Mouse (Mus musculus): Measurements from ENCODE around the gene Gpx7. TPM values are rescaled to one million over a fixed set of nuclear protein-coding genes. Genes with fewer than 3 reads are reported as not detected.
"Not testable (repeated sequence)": the region's sequence is repeated elsewhere in the genome, so short reads cannot be mapped to it uniquely, and the experiment has no call there.

Gpx7 gene
- polyA plus RNA-seq, 1 experiment from 2014 or later: 39.3 TPM

- Histone ChIP-seq H3K4me1 (replicated peaks; ENCODE audit: control insufficient read depth, insufficient read depth, low read length) (peaks cover 32% of the 10 kb centered on the region), H3K27ac (ENCODE audit: low read depth, low read length) (peak overlapping the region; percentile 92), H3K36me3 (ENCODE audit: control insufficient read depth, insufficient read depth, low read length) (no peaks in the 10 kb centered on the region), H3K9me3 (ENCODE audit: control insufficient read depth, low read length) (no peaks in the 10 kb centered on the region), H3K27me3 (ENCODE audit: control insufficient read depth, insufficient read depth, low read length) (no peaks in the 10 kb centered on the region), H3K4me2 (ENCODE audit: low read depth, low read length, severe bottlenecking) (peak overlapping the region; percentile 15; the same call in 1 of the 2 replicates), H3K9ac (ENCODE audit: low read length) (peak overlapping the region; percentile 36; the same call in 1 of the 2 replicates), H3K4me3 (ENCODE audit: low read depth, low read length) (no peak overlapping the region)
- WGBS: 10% methylated on average over 7 of the region's 7 CpGs
- ATAC-seq (replicated peaks; ENCODE audit: low FRiP score) (0 out of 2 replicates have a peak, but pooled peaks have one; percentile 18), DNase-seq (ENCODE audit: low spot score) (peak; percentile 65)
Observed at GRCm38 (mm10) chr4:108363355-108364110, 43.2 kb downstream of the Gpx7 start.

GRCm38 (mm10) chr4:108362321-108363261, 44.2 kb downstream of the Gpx7 start:
- ATAC-seq (replicated peaks; ENCODE audit: low FRiP score) (peak; percentile 74), DNase-seq (ENCODE audit: low spot score) (peak; percentile 84)
- peak overlapping the region; percentile 15; the same call in 1 of the 2 replicates for H3K4me2 ChIP-seq (ENCODE audit: low read depth, low read length, severe bottlenecking)
- H3K9ac ChIP-seq (ENCODE audit: low read length): peak overlapping the region; percentile 35
- no peak overlapping the region for H3K4me3 ChIP-seq (ENCODE audit: low read depth, low read length)
- no peaks in the 10 kb centered on the region for H3K9me3 ChIP-seq (ENCODE audit: control insufficient read depth, low read length)
- H3K27me3 ChIP-seq (ENCODE audit: control insufficient read depth, insufficient read depth, low read length): no peaks in the 10 kb centered on the region
- no peaks in the 10 kb centered on the region for H3K36me3 ChIP-seq (ENCODE audit: control insufficient read depth, insufficient read depth, low read length)
- 2% methylated on average over 18 of the region's 18 CpGs for WGBS
- H3K27ac ChIP-seq (ENCODE audit: low read depth, low read length): peak overlapping the region; percentile 92
- peaks cover 37% of the 10 kb centered on the region for H3K4me1 ChIP-seq (replicated peaks; ENCODE audit: control insufficient read depth, insufficient read depth, low read length)

- 6% methylated on average over 28 of the region's 28 CpGs for WGBS
- peaks cover 37% of the 10 kb centered on the region for H3K4me1 ChIP-seq (replicated peaks; ENCODE audit: control insufficient read depth, insufficient read depth, low read length)
- peak overlapping the region; percentile 8; the same call in 1 of the 2 replicates for H3K4me2 ChIP-seq (ENCODE audit: low read depth, low read length, severe bottlenecking)
- no peaks in the 10 kb centered on the region for H3K27me3 ChIP-seq (ENCODE audit: control insufficient read depth, insufficient read depth, low read length)
- peak overlapping the region; percentile 88 for H3K27ac ChIP-seq (ENCODE audit: low read depth, low read length)
- no peaks in the 10 kb centered on the region for H3K9me3 ChIP-seq (ENCODE audit: control insufficient read depth, low read length)
- ATAC-seq (replicated peaks; ENCODE audit: low FRiP score) (peak; percentile 73), DNase-seq (ENCODE audit: low spot score) (peak; percentile 94)
- peak overlapping the region; percentile 40; the same call in 1 of the 2 replicates for H3K9ac ChIP-seq (ENCODE audit: low read length)
- H3K36me3 ChIP-seq (ENCODE audit: control insufficient read depth, insufficient read depth, low read length): no peaks in the 10 kb centered on the region
- H3K4me3 ChIP-seq (ENCODE audit: low read depth, low read length): no peak overlapping the region
Observed at GRCm38 (mm10) chr4:108360136-108361055, 46.4 kb downstream of the Gpx7 start.

GRCm38 (mm10) chr4:108358498-108358897, 48.3 kb downstream of the Gpx7 start:
- no peaks in the 10 kb centered on the region for H3K27me3 ChIP-seq (ENCODE audit: control insufficient read depth, insufficient read depth, low read length)
- no peak for DNase-seq (ENCODE audit: low spot score)
- H3K9ac ChIP-seq (ENCODE audit: low read length): no peak overlapping the region
- 0 out of 2 replicates have a peak overlapping the region, but pooled peaks have one; percentile 15 for H3K27ac ChIP-seq (ENCODE audit: low read depth, low read length)
- no peaks in the 10 kb centered on the region for H3K36me3 ChIP-seq (ENCODE audit: control insufficient read depth, insufficient read depth, low read length)
- H3K4me2 ChIP-seq (ENCODE audit: low read depth, low read length, severe bottlenecking): no peak overlapping the region
- no peak overlapping the region for H3K4me3 ChIP-seq (ENCODE audit: low read depth, low read length)
- peaks cover 29% of the 10 kb centered on the region for H3K4me1 ChIP-seq (replicated peaks; ENCODE audit: control insufficient read depth, insufficient read depth, low read length)
- no peak for ATAC-seq (replicated peaks; ENCODE audit: low FRiP score)
- H3K9me3 ChIP-seq (ENCODE audit: control insufficient read depth, low read length): no peaks in the 10 kb centered on the region
- 14% methylated on average over 4 of the region's 4 CpGs for WGBS

GRCm38 (mm10) chr4:108357458-108357857, 49.3 kb downstream of the Gpx7 start:
- Histone ChIP-seq H3K36me3 (ENCODE audit: control insufficient read depth, insufficient read depth, low read length) (no peaks in the 10 kb centered on the region), H3K4me3 (ENCODE audit: low read depth, low read length) (no peak overlapping the region), H3K4me1 (replicated peaks; ENCODE audit: control insufficient read depth, insufficient read depth, low read length) (peaks cover 25% of the 10 kb centered on the region), H3K9me3 (ENCODE audit: control insufficient read depth, low read length) (no peaks in the 10 kb centered on the region), H3K27me3 (ENCODE audit: control insufficient read depth, insufficient read depth, low read length) (no peaks in the 10 kb centered on the region), H3K9ac (ENCODE audit: low read length) (no peak overlapping the region), H3K27ac (ENCODE audit: low read depth, low read length) (no peak overlapping the region), H3K4me2 (ENCODE audit: low read depth, low read length, severe bottlenecking) (no peak overlapping the region)
- DNase-seq (ENCODE audit: low spot score): no peak
- WGBS: 94% methylated on average over 8 of the region's 8 CpGs
- no peak for ATAC-seq (replicated peaks; ENCODE audit: low FRiP score)

- H3K36me3 ChIP-seq (ENCODE audit: control insufficient read depth, insufficient read depth, low read length); ATAC-seq (replicated peaks; ENCODE audit: low FRiP score); H3K27ac ChIP-seq (ENCODE audit: low read depth, low read length); H3K9ac ChIP-seq (ENCODE audit: low read length); H3K27me3 ChIP-seq (ENCODE audit: control insufficient read depth, insufficient read depth, low read length); H3K4me3 ChIP-seq (ENCODE audit: low read depth, low read length); H3K9me3 ChIP-seq (ENCODE audit: control insufficient read depth, low read length); DNase-seq (ENCODE audit: low spot score); H3K4me2 ChIP-seq (ENCODE audit: low read depth, low read length, severe bottlenecking): not testable (repeated sequence)
- H3K4me1 ChIP-seq (replicated peaks; ENCODE audit: control insufficient read depth, insufficient read depth, low read length): peaks cover 23% of the 10 kb centered on the region
Observed at GRCm38 (mm10) chr4:108353591-108353990, 53.2 kb downstream of the Gpx7 start.

GRCm38 (mm10) chr4:108350819-108351218, 55.9 kb downstream of the Gpx7 start:
- no peaks in the 10 kb centered on the region for H3K36me3 ChIP-seq (ENCODE audit: control insufficient read depth, insufficient read depth, low read length)
- WGBS: 10% methylated on average over 8 of the region's 8 CpGs
- peak; percentile 86 for DNase-seq (ENCODE audit: low spot score)
- no peak overlapping the region for H3K4me3 ChIP-seq (ENCODE audit: low read depth, low read length)
- peak overlapping the region; percentile 32 for H3K9ac ChIP-seq (ENCODE audit: low read length)
- H3K4me2 ChIP-seq (ENCODE audit: low read depth, low read length, severe bottlenecking): no peak overlapping the region
- no peaks in the 10 kb centered on the region for H3K9me3 ChIP-seq (ENCODE audit: control insufficient read depth, low read length)
- no peaks in the 10 kb centered on the region for H3K27me3 ChIP-seq (ENCODE audit: control insufficient read depth, insufficient read depth, low read length)
- peak; percentile 89 for ATAC-seq (replicated peaks; ENCODE audit: low FRiP score)
- peak overlapping the region; percentile 82 for H3K27ac ChIP-seq (ENCODE audit: low read depth, low read length)
- H3K4me1 ChIP-seq (replicated peaks; ENCODE audit: control insufficient read depth, insufficient read depth, low read length): peaks cover 20% of the 10 kb centered on the region

All from forebrain, embryonic 11.5 days (tissue).